Mouse (Mus musculus): ENCODE results near the gene Tnrc18. TPM values are rescaled to one million over a fixed set of nuclear protein-coding genes. Genes with fewer than 3 reads are reported as not detected.

Tnrc18 gene
- polyA plus RNA-seq, 1 experiment, result 35.9 TPM

GRCm38 (mm10) chr5:142783142-142783540, 34.3 kb downstream of the Tnrc18 start:
- no peak overlapping the region for H3K4me3 ChIP-seq (ENCODE audit: control insufficient read depth, low read depth, low read length)
- H3K27ac ChIP-seq (ENCODE audit: control insufficient read depth, insufficient read depth, low read depth, low read length), result no peak overlapping the region
- peaks cover 13% of the 10 kb centered on the region for H3K4me1 ChIP-seq (ENCODE audit: control insufficient read depth, insufficient read depth, low read length)
- no peaks in the 10 kb centered on the region for H3K27me3 ChIP-seq (ENCODE audit: control insufficient read depth, insufficient read depth, low read length)
- TF ChIP-seq POLR2A (IDR thresholded peaks at IDR 0.05; ENCODE audit: control insufficient read depth, low read depth, low read length), result no peak
- TF ChIP-seq CTCF (IDR thresholded peaks at IDR 0.05; ENCODE audit: control insufficient read depth, insufficient read depth, insufficient replicate concordance, low read depth, low read length), result no peak
- no peaks in the 10 kb centered on the region for H3K36me3 ChIP-seq (ENCODE audit: control insufficient read depth, insufficient read depth, low read length)

GRCm38 (mm10) chr5:142782459-142783141, 34.9 kb downstream of the Tnrc18 start:
- H3K27ac ChIP-seq (ENCODE audit: control insufficient read depth, insufficient read depth, low read depth, low read length), result no peak overlapping the region
- TF ChIP-seq POLR2A (IDR thresholded peaks at IDR 0.05; ENCODE audit: control insufficient read depth, low read depth, low read length) (no peak), CTCF (IDR thresholded peaks at IDR 0.05; ENCODE audit: control insufficient read depth, insufficient read depth, insufficient replicate concordance, low read depth, low read length) (no peak)
- H3K4me1 ChIP-seq (ENCODE audit: control insufficient read depth, insufficient read depth, low read length), result peaks cover 13% of the 10 kb centered on the region

DNA sequence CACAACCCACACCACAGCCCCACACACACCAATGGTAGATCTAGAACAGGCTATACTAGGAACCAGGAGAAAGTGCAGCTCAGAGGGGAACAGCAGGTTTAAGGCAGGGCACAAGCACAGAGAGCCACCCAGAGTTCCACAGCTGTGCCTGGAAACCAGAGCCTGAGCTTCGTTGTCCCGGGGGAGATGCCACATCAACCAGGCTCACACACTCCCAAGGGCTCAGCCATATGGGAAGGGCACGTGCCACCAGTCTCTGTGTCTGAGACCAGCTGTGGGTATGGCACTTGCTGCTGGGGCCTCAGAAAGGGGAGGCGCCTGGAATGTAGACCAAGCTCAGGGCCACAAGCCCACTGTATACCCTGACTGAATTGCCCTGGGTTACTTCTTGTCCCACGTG, 36.9 kb downstream of the Tnrc18 start:
- Histone ChIP-seq H3K27me3 (ENCODE audit: control insufficient read depth, insufficient read depth, low read length) (no peaks in the 10 kb centered on the region), H3K4me3 (ENCODE audit: control insufficient read depth, low read depth, low read length) (no peak overlapping the region), H3K27ac (ENCODE audit: control insufficient read depth, insufficient read depth, low read depth, low read length) (no peak overlapping the region), H3K4me1 (ENCODE audit: control insufficient read depth, insufficient read depth, low read length) (peaks cover 9% of the 10 kb centered on the region), H3K36me3 (ENCODE audit: control insufficient read depth, insufficient read depth, low read length) (no peaks in the 10 kb centered on the region)
- TF ChIP-seq POLR2A (IDR thresholded peaks at IDR 0.05; ENCODE audit: control insufficient read depth, low read depth, low read length) (no peak), CTCF (IDR thresholded peaks at IDR 0.05; ENCODE audit: control insufficient read depth, insufficient read depth, insufficient replicate concordance, low read depth, low read length) (no peak)

More at GRCm38 (mm10) chr5:142782459-142783141, 34.9 kb downstream of the Tnrc18 start:
- no peaks in the 10 kb centered on the region for H3K36me3 ChIP-seq (ENCODE audit: control insufficient read depth, insufficient read depth, low read length)
- H3K4me3 ChIP-seq (ENCODE audit: control insufficient read depth, low read depth, low read length), result no peak overlapping the region
- no peaks in the 10 kb centered on the region for H3K27me3 ChIP-seq (ENCODE audit: control insufficient read depth, insufficient read depth, low read length)

- Histone ChIP-seq H3K4me3 (ENCODE audit: control insufficient read depth, low read depth, low read length) (no peak overlapping the region), H3K27me3 (ENCODE audit: control insufficient read depth, insufficient read depth, low read length) (no peaks in the 10 kb centered on the region), H3K36me3 (ENCODE audit: control insufficient read depth, insufficient read depth, low read length) (no peaks in the 10 kb centered on the region), H3K4me1 (ENCODE audit: control insufficient read depth, insufficient read depth, low read length) (peaks cover 14% of the 10 kb centered on the region), H3K27ac (ENCODE audit: control insufficient read depth, insufficient read depth, low read depth, low read length) (no peak overlapping the region)
- TF ChIP-seq POLR2A (IDR thresholded peaks at IDR 0.05; ENCODE audit: control insufficient read depth, low read depth, low read length), result no peak
- TF ChIP-seq CTCF (IDR thresholded peaks at IDR 0.05; ENCODE audit: control insufficient read depth, insufficient read depth, insufficient replicate concordance, low read depth, low read length), result no peak
Observed at GRCm38 (mm10) chr5:142778871-142779270, 38.6 kb downstream of the Tnrc18 start.

DNA sequence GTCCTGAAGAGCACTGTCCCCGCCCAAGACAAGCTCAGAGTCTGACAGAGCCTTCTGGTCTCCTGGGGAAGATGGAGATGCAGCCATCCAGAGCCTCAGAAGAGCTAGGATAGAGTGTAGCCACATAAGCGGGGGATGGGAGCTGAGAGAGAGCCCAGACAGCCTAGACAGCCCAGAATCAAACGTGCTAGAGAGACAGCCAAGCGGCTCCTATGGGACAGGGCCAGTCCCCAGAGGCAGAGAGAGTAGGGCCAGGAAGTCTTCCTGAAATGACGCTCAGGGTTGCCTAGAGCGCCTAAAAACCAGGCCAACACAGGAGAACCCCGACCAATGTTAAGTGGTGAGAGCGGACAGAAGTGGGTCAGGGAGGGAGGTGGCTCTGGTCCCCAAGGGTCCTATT, 39.3 kb downstream of the Tnrc18 start:
- Histone ChIP-seq H3K27me3 (ENCODE audit: control insufficient read depth, insufficient read depth, low read length) (no peaks in the 10 kb centered on the region), H3K4me1 (ENCODE audit: control insufficient read depth, insufficient read depth, low read length) (peaks cover 16% of the 10 kb centered on the region), H3K27ac (ENCODE audit: control insufficient read depth, insufficient read depth, low read depth, low read length) (no peak overlapping the region), H3K4me3 (ENCODE audit: control insufficient read depth, low read depth, low read length) (no peak overlapping the region), H3K36me3 (ENCODE audit: control insufficient read depth, insufficient read depth, low read length) (no peaks in the 10 kb centered on the region)
- TF ChIP-seq CTCF (IDR thresholded peaks at IDR 0.05; ENCODE audit: control insufficient read depth, insufficient read depth, insufficient replicate concordance, low read depth, low read length) (no peak), POLR2A (IDR thresholded peaks at IDR 0.05; ENCODE audit: control insufficient read depth, low read depth, low read length) (no peak)

DNA sequence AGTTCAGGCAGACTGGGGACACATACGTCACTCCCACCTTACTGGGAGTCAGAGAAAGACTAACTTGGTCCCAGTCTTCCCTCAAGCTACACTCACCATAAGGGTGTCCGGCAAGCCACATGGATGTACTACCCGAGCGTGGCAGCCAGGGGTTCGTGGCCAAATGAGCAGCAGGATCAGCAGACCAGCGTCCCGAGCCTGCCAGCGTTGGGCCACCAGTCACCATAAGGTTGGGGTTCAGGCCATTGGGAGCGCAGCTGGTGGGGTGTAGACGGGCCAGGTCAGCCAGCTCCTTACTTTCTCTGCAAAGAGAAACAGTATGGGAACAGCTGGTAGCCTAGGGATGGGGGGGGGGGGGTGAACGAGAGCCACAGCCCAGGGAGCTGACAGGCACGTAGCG, 41.4 kb downstream of the Tnrc18 start:
- Histone ChIP-seq H3K27me3 (ENCODE audit: control insufficient read depth, insufficient read depth, low read length) (no peaks in the 10 kb centered on the region), H3K36me3 (ENCODE audit: control insufficient read depth, insufficient read depth, low read length) (no peaks in the 10 kb centered on the region), H3K27ac (ENCODE audit: control insufficient read depth, insufficient read depth, low read depth, low read length) (no peak overlapping the region), H3K4me3 (ENCODE audit: control insufficient read depth, low read depth, low read length) (no peak overlapping the region), H3K4me1 (ENCODE audit: control insufficient read depth, insufficient read depth, low read length) (peaks cover 13% of the 10 kb centered on the region)
- TF ChIP-seq POLR2A (IDR thresholded peaks at IDR 0.05; ENCODE audit: control insufficient read depth, low read depth, low read length) (no peak), CTCF (IDR thresholded peaks at IDR 0.05; ENCODE audit: control insufficient read depth, insufficient read depth, insufficient replicate concordance, low read depth, low read length) (no peak)

DNA sequence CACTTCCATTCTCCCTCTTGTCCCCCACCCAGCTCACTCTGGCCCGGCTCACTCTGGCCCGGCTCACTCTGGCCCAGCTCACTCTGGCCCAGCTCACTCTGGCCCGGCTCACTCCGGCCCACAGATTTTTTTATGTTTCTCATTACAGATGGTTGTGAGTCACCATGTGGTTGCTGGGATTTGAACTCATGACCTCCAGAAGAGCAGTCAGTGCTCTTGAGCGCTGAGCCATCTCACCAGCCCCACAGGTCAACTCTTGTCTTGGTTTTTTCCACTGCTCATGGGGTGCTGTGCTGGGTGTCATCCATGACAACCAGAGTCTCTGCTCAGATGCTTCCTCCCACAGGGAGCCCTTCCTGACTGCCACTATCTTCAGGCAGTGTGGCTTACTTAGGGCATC, 42.7 kb downstream of the Tnrc18 start:
- no peaks in the 10 kb centered on the region for H3K36me3 ChIP-seq (ENCODE audit: control insufficient read depth, insufficient read depth, low read length)
- TF ChIP-seq CTCF (IDR thresholded peaks at IDR 0.05; ENCODE audit: control insufficient read depth, insufficient read depth, insufficient replicate concordance, low read depth, low read length) (no peak), POLR2A (IDR thresholded peaks at IDR 0.05; ENCODE audit: control insufficient read depth, low read depth, low read length) (no peak)
- no peaks in the 10 kb centered on the region for H3K27me3 ChIP-seq (ENCODE audit: control insufficient read depth, insufficient read depth, low read length)
- H3K4me3 ChIP-seq (ENCODE audit: control insufficient read depth, low read depth, low read length), result no peak overlapping the region; the same call in none of the 2 replicates
- no peak overlapping the region for H3K27ac ChIP-seq (ENCODE audit: control insufficient read depth, insufficient read depth, low read depth, low read length)
- H3K4me1 ChIP-seq (ENCODE audit: control insufficient read depth, insufficient read depth, low read length), result peaks cover 13% of the 10 kb centered on the region

Data from testis, adult 2 months (tissue).